Mouse (Mus musculus) testis, adult 2 months (tissue): Measurements from ENCODE around the gene Wee1.

Experiments used
- CTCF ChIP-seq: fragments of 200-500 bp; IDR thresholded peaks from 2 replicates; pipeline ENCODE4 v1.5.1; 2012; ENCODE audit warnings: low read depth, mild to moderate bottlenecking, inconsistent platforms, low read length, moderate library complexity; ENCODE audit not compliant: control insufficient read depth, insufficient read depth, insufficient replicate concordance
- POLR2A ChIP-seq: fragments of 200-500 bp; IDR thresholded peaks from 2 replicates; pipeline ENCODE4 v1.6.1; 2012; ENCODE audit warnings: low read depth, mild to moderate bottlenecking, inconsistent platforms, low read length, moderate library complexity; ENCODE audit not compliant: control insufficient read depth

DNA sequence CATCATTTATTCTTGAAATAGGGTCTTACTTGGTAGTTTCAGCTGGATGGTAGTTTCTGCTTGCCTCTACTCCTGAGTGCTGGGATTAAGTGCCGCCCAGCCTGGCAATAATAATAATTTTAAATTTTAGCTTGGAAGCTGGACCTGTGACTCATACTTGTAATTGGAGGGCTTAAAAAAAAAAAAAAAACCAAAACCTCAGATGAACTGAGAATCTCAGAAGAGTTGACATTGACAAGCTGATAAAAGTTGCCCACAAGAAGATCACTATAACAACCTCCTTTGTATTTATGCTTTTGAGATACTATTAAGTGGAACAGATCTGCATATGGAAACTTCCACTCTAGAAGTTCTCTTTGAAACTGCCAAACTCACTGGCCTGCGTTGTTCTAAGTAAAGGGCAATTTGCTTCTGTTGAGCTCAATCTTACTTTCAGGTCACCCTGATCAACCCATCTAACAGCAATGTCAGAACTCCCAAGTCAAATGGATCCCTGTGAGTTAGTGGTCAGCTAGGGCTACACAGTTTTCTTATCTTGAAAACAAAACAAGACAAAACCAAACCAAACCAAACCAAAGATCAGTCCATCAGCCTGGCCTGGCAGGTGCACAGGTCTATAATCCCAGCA is 1.6 kb upstream of the Wee1 start:
- TF ChIP-seq POLR2A (no peak), CTCF (no peak)
